Mouse (Mus musculus) hindbrain, postnatal 0 days (tissue): ENCODE measurements around the gene Ndufc2. TPM values are rescaled to one million over a fixed set of nuclear protein-coding genes. Genes with fewer than 3 reads are reported as not detected.

Source experiments
- ATAC-seq: fragments of 200-750 bp; cut with Nextera tagmentation; 2 replicates; pipeline ENCODE4 v1.8.0; 2017; ENCODE audit warnings: mild to moderate bottlenecking, moderate TSS enrichment, moderate library complexity
- DNase-seq: peaks from one replicate; pipeline ENCODE4 v3.0.0-alpha.2; 2015; ENCODE audit warnings: low spot score
- H3K27ac ChIP-seq: fragments of 300-500 bp; sonication (generic); 2 replicates; pipeline ENCODE4 v1.5.1; 2014; ENCODE audit warnings: mild to moderate bottlenecking
- H3K27me3 ChIP-seq: fragments of 300-500 bp; sonication (generic); 2 replicates; pipeline ENCODE4 v1.6.1; 2014; ENCODE audit warnings: low read length, mixed read lengths; ENCODE audit not compliant: insufficient read depth
- H3K36me3 ChIP-seq: fragments of 300-500 bp; sonication (generic); 2 replicates; pipeline ENCODE4 v1.6.1; 2014; ENCODE audit warnings: low read length, mixed read lengths; ENCODE audit not compliant: insufficient read depth
- H3K4me1 ChIP-seq: fragments of 300-500 bp; sonication (generic); 2 replicates; pipeline ENCODE4 v1.6.1; 2014; ENCODE audit warnings: antibody characterized with exemption, low read length, mixed read lengths; ENCODE audit not compliant: insufficient read depth
- H3K4me2 ChIP-seq: fragments of 300-500 bp; sonication (generic); 2 replicates; pipeline ENCODE4 v1.6.1; 2014; ENCODE audit warnings: low read depth, mild to moderate bottlenecking, low read length, moderate library complexity, mixed read lengths
- H3K4me3 ChIP-seq: fragments of 300-500 bp; sonication (generic); 2 replicates; pipeline ENCODE4 v1.5.1; 2014; ENCODE audit warnings: low read length
- H3K9ac ChIP-seq: fragments of 300-500 bp; sonication (generic); replicated peaks from 2 replicates; pipeline ENCODE4 v1.6.1; 2014; ENCODE audit warnings: mild to moderate bottlenecking, low read length, moderate library complexity, mixed read lengths
- H3K9me3 ChIP-seq: fragments of 300-500 bp; sonication (generic); 2 replicates; pipeline ENCODE4 v1.6.1; 2016; ENCODE audit warnings: low read length, mixed read lengths
- CTCF ChIP-seq: IDR thresholded peaks from 2 replicates; pipeline ENCODE4 v1.5.1; 2016; ENCODE audit warnings: antibody characterized with exemption, control low read depth, low read depth
- WGBS: fragments of 180-500 bp; shearing (Covaris S2); extraction: QIAGEN DNeasy Blood & Tissue Kit; methylation state at CpG from one replicate; pipeline ENCODE4 v1.1.7; 2014; 5-methylcytosine and 5-hydroxymethylcytosine counted together
- polyA plus RNA-seq: library from polyadenylated mRNA; unstranded; fragments of >200 nt; fragmentation: Nextera tagmentation; extraction: Ambion mirVana; gene quantifications from 2 replicates; pipeline ENCODE4 v1.2.1, GENCODE M21; 2015
- total RNA-seq: library from RNA; depleted of rRNA; stranded (reverse); fragments of >200 nt; gene quantifications from 2 replicates; pipeline ENCODE4 v1.2.3, GENCODE M21; 2014; rRNA removed

Ndufc2 gene
- total and polyA plus RNA-seq, 2 experiments from 2014 or later = 423 to 697 TPM

DNA sequence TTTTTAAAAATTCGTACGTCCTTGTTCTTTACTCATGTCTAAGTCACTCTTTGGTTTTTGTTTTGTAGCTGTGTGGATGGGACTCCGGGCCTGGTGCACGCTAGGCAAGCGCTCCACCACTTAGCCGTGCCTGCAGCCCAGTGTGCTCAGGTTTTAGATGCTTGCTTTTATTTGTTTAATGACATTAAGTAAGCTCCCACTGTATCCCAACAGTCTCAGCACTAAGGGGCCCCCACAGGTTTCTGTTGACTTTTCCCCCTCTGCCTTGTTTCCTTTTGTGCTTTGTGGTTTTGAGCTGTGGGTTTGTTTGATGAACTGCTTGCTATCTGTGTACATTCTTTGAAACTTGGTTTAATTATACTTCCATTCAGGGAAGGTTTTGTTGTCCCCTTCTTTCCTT, 52.4 kb downstream of the Ndufc2 start:
- H3K9me3 ChIP-seq = no peaks in the 10 kb centered on the region
- 78% methylated on average over 6 of the region's 6 CpGs for WGBS
- no peak overlapping the region for H3K4me3 ChIP-seq
- TF ChIP-seq CTCF = no peak
- no peak for ATAC-seq
- H3K27ac ChIP-seq = no peak overlapping the region
- no peak overlapping the region for H3K4me2 ChIP-seq
- no peak overlapping the region for H3K9ac ChIP-seq
- H3K4me1 ChIP-seq = 0 out of 2 replicates have a peak, but pooled peaks cover 4% of the 10 kb centered on the region
- DNase-seq = no peak
- H3K36me3 ChIP-seq = no peaks in the 10 kb centered on the region
- H3K27me3 ChIP-seq = no peaks in the 10 kb centered on the region

DNA sequence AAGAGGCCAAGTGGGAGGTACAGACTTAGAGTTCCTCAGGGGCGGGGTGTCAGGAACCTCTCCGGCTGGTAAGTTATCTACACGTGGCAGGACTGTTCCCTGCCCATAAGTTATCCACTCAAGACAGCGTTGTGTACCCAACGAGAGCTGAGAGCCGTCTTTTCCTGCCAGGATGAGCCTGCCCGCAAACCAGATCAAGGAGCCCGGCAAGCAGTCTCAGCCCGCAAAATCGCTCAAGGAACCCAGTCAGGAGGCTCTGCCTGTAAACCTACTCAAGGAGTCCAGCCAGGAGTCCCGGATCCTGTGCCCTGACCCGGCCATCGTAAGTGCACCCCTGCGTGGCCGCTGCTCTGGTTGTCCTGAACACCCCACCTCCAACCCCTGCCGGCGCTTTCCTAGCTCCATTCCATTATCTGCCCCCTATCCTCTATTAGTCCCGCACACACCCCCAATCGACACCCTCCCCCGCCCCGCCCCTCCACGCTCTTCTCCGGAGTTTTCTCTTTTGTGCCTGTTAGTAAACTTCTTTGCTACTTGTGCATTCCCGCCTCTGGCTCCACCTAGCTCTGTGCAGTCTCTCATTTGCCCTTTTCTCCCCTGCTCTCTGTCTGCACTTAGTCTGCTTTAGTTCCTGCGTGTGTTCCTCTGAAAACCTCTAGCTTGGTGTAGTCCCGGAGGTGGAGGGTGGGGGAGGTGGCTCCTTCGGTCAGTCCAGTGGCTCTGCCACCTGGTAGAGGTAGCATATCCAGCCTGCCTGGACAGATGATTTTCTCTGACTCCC, 53.5 kb downstream of the Ndufc2 start:
- Histone ChIP-seq H3K27ac (peak overlapping the region; percentile 37), H3K9me3 (no peaks in the 10 kb centered on the region), H3K36me3 (no peaks in the 10 kb centered on the region), H3K27me3 (no peaks in the 10 kb centered on the region), H3K9ac (peak overlapping the region; percentile 40; the same call in 1 of the 2 replicates), H3K4me3 (peak overlapping the region; percentile 30), H3K4me2 (peak overlapping the region; percentile 61), H3K4me1 (0 out of 2 replicates have a peak, but pooled peaks cover 4% of the 10 kb centered on the region)
- WGBS = 11% methylated on average over 27 of the region's 27 CpGs
- TF ChIP-seq CTCF = no peak
- ATAC-seq = peak; percentile 43
- peak; percentile 23 for DNase-seq

- Histone ChIP-seq H3K9me3 (no peaks in the 10 kb centered on the region), H3K4me3 (no peak overlapping the region), H3K9ac (no peak overlapping the region), H3K4me2 (no peak overlapping the region), H3K27ac (no peak overlapping the region), H3K4me1 (0 out of 2 replicates have a peak, but pooled peaks cover 4% of the 10 kb centered on the region), H3K27me3 (no peaks in the 10 kb centered on the region), H3K36me3 (no peaks in the 10 kb centered on the region)
- 94% methylated on average over 10 of the region's 10 CpGs for WGBS
- DNase-seq = no peak
- no peak for TF ChIP-seq CTCF
- ATAC-seq = no peak
These were observed 55.0 kb downstream of the Ndufc2 start for GRCm38 (mm10) chr7:97454795-97455194.

DNA sequence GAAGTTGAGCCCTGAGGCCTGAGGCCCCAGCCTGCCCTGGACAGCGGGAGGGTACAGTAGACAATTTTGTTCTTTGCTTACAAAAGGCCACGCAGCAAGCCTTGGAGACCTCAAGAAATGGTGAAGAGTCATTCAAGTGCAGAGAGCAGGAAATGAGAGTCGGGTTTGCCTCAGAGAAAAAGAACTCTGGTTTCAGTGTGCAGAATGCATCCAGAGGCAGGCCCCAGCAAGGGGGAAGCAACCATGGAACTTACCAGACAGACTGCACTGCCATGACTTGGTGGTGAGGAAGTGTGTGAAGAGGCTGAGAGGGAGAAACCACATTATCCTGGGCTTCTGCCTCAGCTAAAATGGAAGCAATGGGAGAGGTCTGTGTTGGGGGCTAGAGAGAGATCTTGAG, 55.8 kb downstream of the Ndufc2 start:
- H3K4me2 ChIP-seq = no peak overlapping the region
- no peaks in the 10 kb centered on the region for H3K9me3 ChIP-seq
- no peaks in the 10 kb centered on the region for H3K27me3 ChIP-seq
- no peaks in the 10 kb centered on the region for H3K36me3 ChIP-seq
- no peak overlapping the region for H3K27ac ChIP-seq
- no peak overlapping the region for H3K4me3 ChIP-seq
- DNase-seq (no peak), ATAC-seq (no peak)
- 0 out of 2 replicates have a peak, but pooled peaks cover 4% of the 10 kb centered on the region for H3K4me1 ChIP-seq
- 68% methylated on average over 3 of the region's 3 CpGs for WGBS
- TF ChIP-seq CTCF = no peak
- no peak overlapping the region for H3K9ac ChIP-seq

Other genes starting within 250 kb of the Ndufc2 start
- gene Usp35, start 68.0 kb upstream of the Ndufc2 start, total RNA-seq = 14.2 and 14.4 TPM in 2 replicates
- 2.4 and 3.6 TPM in 2 replicates for gene Usp35, start 68.0 kb upstream of the Ndufc2 start, polyA plus RNA-seq
- 5.2 and 8.4 TPM in 2 replicates for gene Kctd21, start 67.7 kb upstream of the Ndufc2 start, total RNA-seq
- 3.2 and 3.4 TPM in 2 replicates for gene Kctd21, start 67.7 kb upstream of the Ndufc2 start, polyA plus RNA-seq
- gene Alg8, start 28.4 kb upstream of the Ndufc2 start, total RNA-seq = 5.2 and 6.0 TPM in 2 replicates
- 11.4 and 11.8 TPM in 2 replicates for gene Alg8, start 28.4 kb upstream of the Ndufc2 start, polyA plus RNA-seq
- gene Thrsp, start 17.7 kb downstream of the Ndufc2 start, total RNA-seq = 5.2 and 6.4 TPM in 2 replicates
- gene Thrsp, start 17.7 kb downstream of the Ndufc2 start, polyA plus RNA-seq = 6.3 and 7.7 TPM in 2 replicates
- gene Kctd14, start 51.3 kb downstream of the Ndufc2 start, total RNA-seq = 0.68 and 1.5 TPM in 2 replicates
- 2.6 and 3.1 TPM in 2 replicates for gene Kctd14, start 51.3 kb downstream of the Ndufc2 start, polyA plus RNA-seq
- gene Ints4, start 81.0 kb downstream of the Ndufc2 start, total RNA-seq = 28.3 and 39.5 TPM in 2 replicates
- 29.3 and 30.2 TPM in 2 replicates for gene Ints4, start 81.0 kb downstream of the Ndufc2 start, polyA plus RNA-seq
- 9.4 and 17.4 TPM in 2 replicates for gene Aamdc, start 179.5 kb downstream of the Ndufc2 start, total RNA-seq
- 61.8 and 67.2 TPM in 2 replicates for gene Aamdc, start 179.5 kb downstream of the Ndufc2 start, polyA plus RNA-seq
- 16.7 and 18.2 TPM in 2 replicates for gene Rsf1, start 179.9 kb downstream of the Ndufc2 start, total RNA-seq
- 26.3 and 27.6 TPM in 2 replicates for gene Rsf1, start 179.9 kb downstream of the Ndufc2 start, polyA plus RNA-seq